Mouse (Mus musculus) forebrain, embryonic 16.5 days (tissue): ENCODE measurements around the gene Ros1. TPM values are rescaled to one million over a fixed set of nuclear protein-coding genes. Genes with fewer than 3 reads are reported as not detected.

Experiments used
- ATAC-seq: fragments of 200-750 bp; cut with Nextera tagmentation; 2 replicates; pipeline ENCODE4 v1.8.0; 2017; ENCODE audit warnings: mild to moderate bottlenecking, moderate library complexity
- H3K27ac ChIP-seq: fragments of 300-500 bp; sonication (generic); 2 replicates; pipeline ENCODE4 v1.5.1; 2014; ENCODE audit warnings: low read length, control low read depth
- H3K27me3 ChIP-seq: fragments of 300-500 bp; sonication (generic); replicated peaks from 2 replicates; pipeline ENCODE4 v1.6.1; 2014; ENCODE audit warnings: low read length; ENCODE audit not compliant: control insufficient read depth, insufficient read depth
- H3K36me3 ChIP-seq: fragments of 300-500 bp; sonication (generic); 2 replicates; pipeline ENCODE4 v1.6.1; 2014; ENCODE audit not compliant: control insufficient read depth, insufficient read depth
- H3K4me1 ChIP-seq: fragments of 300-500 bp; sonication (generic); replicated peaks from 2 replicates; pipeline ENCODE4 v1.6.1; 2014; ENCODE audit warnings: low read length; ENCODE audit not compliant: control insufficient read depth, insufficient read depth
- H3K4me2 ChIP-seq: fragments of 300-500 bp; sonication (generic); 2 replicates; pipeline ENCODE4 v1.6.1; 2014; ENCODE audit warnings: mild to moderate bottlenecking, low read length, control low read depth
- H3K4me3 ChIP-seq: fragments of 300-500 bp; sonication (generic); replicated peaks from 2 replicates; pipeline ENCODE4 v1.5.1; 2014; ENCODE audit warnings: mild to moderate bottlenecking, low read length, control low read depth
- H3K9ac ChIP-seq: fragments of 300-500 bp; sonication (generic); replicated peaks from 2 replicates; pipeline ENCODE4 v1.6.1; 2014; ENCODE audit warnings: low read depth, low read length, control low read depth
- H3K9me3 ChIP-seq: fragments of 300-500 bp; sonication (generic); 2 replicates; pipeline ENCODE4 v1.6.1; 2016; ENCODE audit warnings: low read length; ENCODE audit not compliant: control insufficient read depth
- WGBS: fragments of 180-500 bp; shearing (Covaris S2); extraction: QIAGEN DNeasy Blood & Tissue Kit; methylation state at CpG from one replicate; pipeline ENCODE4 v1.1.7; 2014; 5-methylcytosine and 5-hydroxymethylcytosine counted together
- polyA plus RNA-seq: library from polyadenylated mRNA; unstranded; fragments of >200 nt; fragmentation: Nextera tagmentation; extraction: Ambion mirVana; gene quantifications from 2 replicates; pipeline ENCODE4 v1.2.1, GENCODE M21; 2015

Gene Ros1
- polyA plus RNA-seq, 1 experiment from 2014 or later, result not detected

GRCm38 (mm10) chr10:52219600-52219999 lies 24.6 kb upstream of the Ros1 start:
- H3K9ac ChIP-seq, result no peak overlapping the region
- 73% methylated on average over 3 of the region's 3 CpGs for WGBS
- no peak overlapping the region for H3K4me3 ChIP-seq
- ATAC-seq, result no peak
- H3K27me3 ChIP-seq, result no peaks in the 10 kb centered on the region
- no peaks in the 10 kb centered on the region for H3K36me3 ChIP-seq
- H3K4me1 ChIP-seq, result 0 out of 2 replicates have a peak, but pooled peaks cover 3% of the 10 kb centered on the region
- no peaks in the 10 kb centered on the region for H3K9me3 ChIP-seq
- H3K4me2 ChIP-seq, result no peak overlapping the region
- H3K27ac ChIP-seq, result no peak overlapping the region

- Histone ChIP-seq H3K4me2 (no peak overlapping the region), H3K9me3 (no peaks in the 10 kb centered on the region), H3K9ac (no peak overlapping the region), H3K27ac (no peak overlapping the region), H3K27me3 (no peaks in the 10 kb centered on the region), H3K4me1 (0 out of 2 replicates have a peak, but pooled peaks cover 3% of the 10 kb centered on the region), H3K36me3 (no peaks in the 10 kb centered on the region), H3K4me3 (no peak overlapping the region)
- ATAC-seq, result peak; percentile 81
- 32% methylated on average over 7 of the region's 7 CpGs for WGBS
Observed at GRCm38 (mm10) chr10:52217564-52217934, 22.5 kb upstream of the Ros1 start.

- WGBS, result 24% methylated on average over 7 of the region's 7 CpGs
- ATAC-seq, result peak; percentile 71
- H3K4me3 ChIP-seq, result no peak overlapping the region
Observed at GRCm38 (mm10) chr10:52216797-52217563, 21.9 kb upstream of the Ros1 start.

GRCm38 (mm10) chr10:52215267-52215818 lies 20.3 kb upstream of the Ros1 start:
- 68% methylated on average over 2 of the region's 2 CpGs for WGBS
- Histone ChIP-seq H3K4me3 (no peak overlapping the region), H3K27ac (no peak overlapping the region), H3K27me3 (no peaks in the 10 kb centered on the region), H3K9ac (no peak overlapping the region), H3K4me1 (0 out of 2 replicates have a peak, but pooled peaks cover 3% of the 10 kb centered on the region), H3K9me3 (no peaks in the 10 kb centered on the region), H3K4me2 (no peak overlapping the region), H3K36me3 (no peaks in the 10 kb centered on the region)
- ATAC-seq, result no peak

More at GRCm38 (mm10) chr10:52216797-52217563, 21.9 kb upstream of the Ros1 start:
- H3K4me2 ChIP-seq, result no peak overlapping the region
- no peaks in the 10 kb centered on the region for H3K27me3 ChIP-seq
- H3K36me3 ChIP-seq, result no peaks in the 10 kb centered on the region
- 0 out of 2 replicates have a peak, but pooled peaks cover 3% of the 10 kb centered on the region for H3K4me1 ChIP-seq
- no peak overlapping the region for H3K9ac ChIP-seq
- no peak overlapping the region for H3K27ac ChIP-seq
- no peaks in the 10 kb centered on the region for H3K9me3 ChIP-seq

- Histone ChIP-seq H3K27ac (no peak overlapping the region), H3K9me3 (no peaks in the 10 kb centered on the region), H3K4me1 (no peaks in the 10 kb centered on the region), H3K9ac (no peak overlapping the region), H3K27me3 (no peaks in the 10 kb centered on the region), H3K4me3 (no peak overlapping the region), H3K36me3 (no peaks in the 10 kb centered on the region), H3K4me2 (no peak overlapping the region)
- 75% methylated on average over 2 of the region's 2 CpGs for WGBS
- ATAC-seq, result no peak
Observed at GRCm38 (mm10) chr10:52204006-52204405, 9.0 kb upstream of the Ros1 start.

- no peaks in the 10 kb centered on the region for H3K27me3 ChIP-seq
- ATAC-seq, result no peak
- no peak overlapping the region for H3K4me3 ChIP-seq
- H3K27ac ChIP-seq, result no peak overlapping the region
- H3K9ac ChIP-seq, result no peak overlapping the region
- no peaks in the 10 kb centered on the region for H3K9me3 ChIP-seq
- 93% methylated on average over 4 of the region's 4 CpGs for WGBS
- no peak overlapping the region for H3K4me2 ChIP-seq
- no peaks in the 10 kb centered on the region for H3K4me1 ChIP-seq
- H3K36me3 ChIP-seq, result no peaks in the 10 kb centered on the region
Observed at GRCm38 (mm10) chr10:52185900-52186299, 9.1 kb downstream of the Ros1 start.

GRCm38 (mm10) chr10:52182878-52183277 lies 12.2 kb downstream of the Ros1 start:
- no peaks in the 10 kb centered on the region for H3K9me3 ChIP-seq
- no peak overlapping the region for H3K27ac ChIP-seq
- no peak overlapping the region for H3K9ac ChIP-seq
- no peak overlapping the region for H3K4me3 ChIP-seq
- ATAC-seq, result no peak
- H3K4me1 ChIP-seq, result no peaks in the 10 kb centered on the region
- no peaks in the 10 kb centered on the region for H3K36me3 ChIP-seq
- H3K4me2 ChIP-seq, result no peak overlapping the region
- H3K27me3 ChIP-seq, result no peaks in the 10 kb centered on the region
- WGBS, result 85% methylated on average over 3 of the region's 3 CpGs

GRCm38 (mm10) chr10:52174376-52174775 lies 20.7 kb downstream of the Ros1 start:
- 92% methylated on average over 4 of the region's 4 CpGs for WGBS
- no peak overlapping the region for H3K4me2 ChIP-seq
- H3K9ac ChIP-seq, result no peak overlapping the region
- no peaks in the 10 kb centered on the region for H3K36me3 ChIP-seq
- H3K27ac ChIP-seq, result no peak overlapping the region
- ATAC-seq, result no peak
- no peaks in the 10 kb centered on the region for H3K27me3 ChIP-seq
- no peaks in the 10 kb centered on the region for H3K9me3 ChIP-seq
- H3K4me1 ChIP-seq, result no peaks in the 10 kb centered on the region
- H3K4me3 ChIP-seq, result no peak overlapping the region

GRCm38 (mm10) chr10:52170489-52170888 lies 24.6 kb downstream of the Ros1 start:
- H3K27me3 ChIP-seq, result no peaks in the 10 kb centered on the region
- ATAC-seq, result no peak
- H3K4me1 ChIP-seq, result no peaks in the 10 kb centered on the region
- no peak overlapping the region for H3K9ac ChIP-seq
- H3K9me3 ChIP-seq, result no peaks in the 10 kb centered on the region
- H3K36me3 ChIP-seq, result no peaks in the 10 kb centered on the region
- H3K4me3 ChIP-seq, result no peak overlapping the region
- H3K4me2 ChIP-seq, result no peak overlapping the region
- 93% methylated on average over 1 of the region's 1 CpGs for WGBS
- H3K27ac ChIP-seq, result no peak overlapping the region
